In the genomic region with DNA sequence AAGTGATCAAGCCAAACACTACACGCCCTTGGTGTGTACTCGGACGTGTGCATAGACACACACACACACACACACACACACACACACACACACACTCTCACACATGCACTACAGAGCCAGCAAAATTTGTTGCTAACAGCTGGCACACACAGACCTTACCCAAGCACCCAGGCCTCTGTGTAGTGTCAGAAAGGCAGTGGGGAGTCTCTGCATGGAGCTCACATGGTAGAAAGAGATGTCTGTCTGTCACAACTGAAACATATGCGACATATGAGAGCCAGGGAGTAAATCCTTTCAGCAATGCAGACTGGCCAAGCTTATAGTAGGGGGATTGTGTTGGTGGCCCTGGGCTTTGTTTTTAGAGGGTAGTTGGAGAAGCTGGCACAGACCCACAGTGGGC, we compare ENCODE assay signal across 16 mouse cellular contexts. TPM values are rescaled to one million over a fixed set of nuclear protein-coding genes. Genes with fewer than 3 reads are reported as not detected.
DNase-seq lines count a peak whose midpoint lies in the region; ATAC-seq and TF ChIP-seq lines count a peak whose summit lies in the region.
"Had no signal": no experiment of that assay in that cellular context is flagged by ENCODE, and none has a peak within 500 bp of the region (broad histone marks: within the 10 kb centered on the region; RNA-seq: fewer than 3 reads in every experiment).

No protein-coding gene starts in this region.

- H3K9me3 ChIP-seq in embryonic facial prominence, embryonic 13.5 days, result no peaks in the 10 kb centered on the region
- no peaks in the 10 kb centered on the region for H3K9me3 ChIP-seq in embryonic facial prominence, embryonic 10.5 days
- no peaks in the 10 kb centered on the region for H3K9me3 ChIP-seq in heart, embryonic 11.5 days (replicated peaks; ENCODE audit: control insufficient read depth, low read length)
- H3K9me3 ChIP-seq in midbrain, embryonic 11.5 days (ENCODE audit: control insufficient read depth, low read length), result no peaks in the 10 kb centered on the region
- no peaks in the 10 kb centered on the region for H3K9me3 ChIP-seq in midbrain, postnatal 0 days (ENCODE audit: low read length)
- H3K9me3 ChIP-seq: forebrain, embryonic 15.5 days; G1E had no signal

- no peak overlapping the region for H3K27ac ChIP-seq in embryonic facial prominence, embryonic 13.5 days
- no peak overlapping the region for H3K27ac ChIP-seq in embryonic facial prominence, embryonic 10.5 days (replicated peaks)
- no peak overlapping the region for H3K27ac ChIP-seq in heart, embryonic 11.5 days (ENCODE audit: low read depth, low read length)
- H3K27ac ChIP-seq in midbrain, embryonic 11.5 days (ENCODE audit: low read depth, low read length), result no peak overlapping the region
- H3K27ac ChIP-seq in midbrain, postnatal 0 days (ENCODE audit: low read depth, low read length), result no peak overlapping the region
- H3K27ac ChIP-seq: forebrain, embryonic 13.5 days; forebrain, embryonic 15.5 days had no signal

- no peak overlapping the region for H3K4me2 ChIP-seq in embryonic facial prominence, embryonic 13.5 days
- H3K4me2 ChIP-seq in heart, embryonic 11.5 days, result no peak overlapping the region
- no peak overlapping the region for H3K4me2 ChIP-seq in midbrain, embryonic 11.5 days
- H3K4me2 ChIP-seq in midbrain, postnatal 0 days (ENCODE audit: low read depth, low read length, poor library complexity, severe bottlenecking), result no peak overlapping the region
- H3K4me2 ChIP-seq: forebrain, embryonic 13.5 days; forebrain, embryonic 15.5 days had no signal

- 84% methylated on average over 4 of the region's 4 CpGs for WGBS in embryonic facial prominence, embryonic 13.5 days
- 90% methylated on average over 4 of the region's 4 CpGs for WGBS in embryonic facial prominence, embryonic 10.5 days
- WGBS in heart, embryonic 11.5 days (ENCODE audit: insufficient replicate concordance), result 90% methylated on average over 4 of the region's 4 CpGs
- WGBS in midbrain, embryonic 11.5 days, result 85% methylated on average over 4 of the region's 4 CpGs
- 87% methylated on average over 4 of the region's 4 CpGs for WGBS in midbrain, postnatal 0 days

- H3K36me3 ChIP-seq in embryonic facial prominence, embryonic 13.5 days, result peaks cover 15% of the 10 kb centered on the region
- H3K36me3 ChIP-seq in embryonic facial prominence, embryonic 10.5 days (replicated peaks), result peaks cover 26% of the 10 kb centered on the region
- H3K36me3 ChIP-seq in heart, embryonic 11.5 days (ENCODE audit: control insufficient read depth, insufficient read depth, low read length), result no peaks in the 10 kb centered on the region
- peaks cover 5% of the 10 kb centered on the region; the same call in 1 of the 2 replicates for H3K36me3 ChIP-seq in midbrain, embryonic 11.5 days (ENCODE audit: control insufficient read depth, insufficient read depth, low read length)
- 0 out of 2 replicates have a peak, but pooled peaks cover 6% of the 10 kb centered on the region for H3K36me3 ChIP-seq in midbrain, postnatal 0 days (ENCODE audit: insufficient read depth, low read length)
- H3K36me3 ChIP-seq: G1E had no signal

- no peak for DNase-seq in embryonic facial prominence, embryonic 10.5 days (ENCODE audit: low spot score)
- DNase-seq in heart, adult 11 months, result peak; percentile 57
- peak; percentile 65 for DNase-seq in midbrain, embryonic 11.5 days (ENCODE audit: low spot score, missing footprints)
- DNase-seq in midbrain, postnatal 0 days (ENCODE audit: low spot score), result no peak
- DNase-seq: adrenal gland, adult 8-10 months; cerebellum, adult 11-12 months; cerebellum, adult 2 months; cerebellum, adult 9-10 months; forebrain, postnatal 0 days had no signal

- H3K4me3 ChIP-seq in embryonic facial prominence, embryonic 13.5 days, result no peak overlapping the region
- no peak overlapping the region for H3K4me3 ChIP-seq in embryonic facial prominence, embryonic 10.5 days
- no peak overlapping the region for H3K4me3 ChIP-seq in heart, embryonic 11.5 days (ENCODE audit: low read depth, low read length)
- H3K4me3 ChIP-seq in midbrain, embryonic 11.5 days (ENCODE audit: low read depth, low read length), result no peak overlapping the region
- no peak overlapping the region for H3K4me3 ChIP-seq in midbrain, postnatal 0 days (ENCODE audit: low read depth, low read length)
- H3K4me3 ChIP-seq: forebrain, embryonic 13.5 days; forebrain, embryonic 15.5 days had no signal

- H3K27me3 ChIP-seq in embryonic facial prominence, embryonic 13.5 days, result no peaks in the 10 kb centered on the region
- no peaks in the 10 kb centered on the region for H3K27me3 ChIP-seq in embryonic facial prominence, embryonic 10.5 days (replicated peaks; ENCODE audit: low read depth, poor library complexity, severe bottlenecking)
- H3K27me3 ChIP-seq in heart, embryonic 11.5 days (ENCODE audit: control insufficient read depth, insufficient read depth, low read length), result no peaks in the 10 kb centered on the region
- no peaks in the 10 kb centered on the region for H3K27me3 ChIP-seq in midbrain, embryonic 11.5 days (ENCODE audit: control insufficient read depth, insufficient read depth, low read length)
- H3K27me3 ChIP-seq in midbrain, postnatal 0 days (ENCODE audit: insufficient read depth, low read length), result no peaks in the 10 kb centered on the region
- H3K27me3 ChIP-seq: CH12.LX; forebrain, embryonic 13.5 days; forebrain, embryonic 15.5 days; Patski had no signal

- 0 out of 2 replicates have a peak overlapping the region, but pooled peaks have one; percentile 27 for H3K9ac ChIP-seq in embryonic facial prominence, embryonic 13.5 days
- no peak overlapping the region for H3K9ac ChIP-seq in heart, embryonic 11.5 days (ENCODE audit: low read depth, low read length)
- H3K9ac ChIP-seq in midbrain, embryonic 11.5 days (ENCODE audit: low read length), result no peak overlapping the region
- H3K9ac ChIP-seq in midbrain, postnatal 0 days (replicated peaks; ENCODE audit: low read length, poor library complexity, severe bottlenecking), result no peak overlapping the region
- H3K9ac ChIP-seq: forebrain, embryonic 13.5 days; forebrain, embryonic 15.5 days; forebrain, postnatal 0 days had no signal

- no peak for ATAC-seq in embryonic facial prominence, embryonic 13.5 days (ENCODE audit: insufficient number of reproducible peaks, insufficient read depth, low FRiP score, low TSS enrichment, low read depth)
- no peak for ATAC-seq in heart, embryonic 11.5 days (replicated peaks; ENCODE audit: insufficient number of reproducible peaks, low FRiP score, low TSS enrichment)
- ATAC-seq in midbrain, embryonic 11.5 days (ENCODE audit: low FRiP score), result no peak
- no peak for ATAC-seq in midbrain, postnatal 0 days (ENCODE audit: low FRiP score)
- ATAC-seq: forebrain, embryonic 13.5 days; forebrain, embryonic 15.5 days; forebrain, postnatal 0 days; Patski had no signal

- H3K4me1 ChIP-seq in embryonic facial prominence, embryonic 13.5 days, result peaks cover 9% of the 10 kb centered on the region
- H3K4me1 ChIP-seq in embryonic facial prominence, embryonic 10.5 days, result peaks cover 9% of the 10 kb centered on the region
- H3K4me1 ChIP-seq in heart, embryonic 11.5 days (ENCODE audit: control insufficient read depth, insufficient read depth, low read length), result no peaks in the 10 kb centered on the region; the same call in 1 of the 2 replicates
- H3K4me1 ChIP-seq in midbrain, embryonic 11.5 days (ENCODE audit: control insufficient read depth, insufficient read depth, low read length), result peaks cover 6% of the 10 kb centered on the region; the same call in 1 of the 2 replicates
- H3K4me1 ChIP-seq in midbrain, postnatal 0 days (ENCODE audit: insufficient read depth, low read length), result peaks cover 6% of the 10 kb centered on the region; the same call in 1 of the 2 replicates

- TF ChIP-seq CTCF in midbrain, postnatal 0 days (IDR thresholded peaks at IDR 0.05), result no peak

RNA-seq across cellular contexts. Expression of gene Panx1, which starts 12.5 kb away (rescaled TPM):
- 49.5 and 52.7 TPM in 2 replicates for polyA plus RNA-seq in embryonic facial prominence, embryonic 13.5 days (2015; fragmentation: Nextera tagmentation; extraction: Ambion mirVana)
- 68.7 and 70.9 TPM in 2 replicates for polyA plus RNA-seq in embryonic facial prominence, embryonic 10.5 days (2016; fragmentation: Nextera tagmentation; extraction: Ambion mirVana)
- 30.1 and 30.4 TPM in 2 replicates for polyA plus RNA-seq in heart, embryonic 11.5 days (2014; fragmentation: Nextera tagmentation; extraction: Ambion mirVana)
- 119 and 129 TPM in 2 replicates for polyA plus RNA-seq in midbrain, embryonic 11.5 days (2014; fragmentation: Nextera tagmentation; extraction: Ambion mirVana)
- 136 and 143 TPM in 2 replicates for total RNA-seq in midbrain, postnatal 0 days (2014; rRNA removed)
- polyA plus RNA-seq in midbrain, postnatal 0 days (2015; fragmentation: Nextera tagmentation; extraction: Ambion mirVana), result 154 and 157 TPM in 2 replicates
- polyA plus RNA-seq: G1E had no signal

Comparison
In these comparisons a context has a peak if more than half of its experiments do, and no peak if none do; other contexts are left out.
1. DNase-seq: peak in heart, adult 11 months (single experiment) and midbrain, embryonic 11.5 days (single experiment); none in embryonic facial prominence, embryonic 10.5 days (single experiment) and midbrain, postnatal 0 days (single experiment).